Mouse (Mus musculus) stomach, postnatal 0 days (tissue): Measurements from ENCODE around the gene Ahnak2. TPM values are rescaled to one million over a fixed set of nuclear protein-coding genes. Genes with fewer than 3 reads are reported as not detected.

ENCODE experiments used
- ATAC-seq: fragments of 200-750 bp; cut with Nextera tagmentation; 2 replicates; pipeline ENCODE4 v1.8.0; 2017; ENCODE audit not compliant: low FRiP score, low TSS enrichment
- DNase-seq: peaks from one replicate; pipeline ENCODE4 v3.0.0-alpha.2; 2016; ENCODE audit warnings: low spot score
- H3K27ac ChIP-seq: fragments of 300-500 bp; sonication (generic); replicated peaks from 2 replicates; pipeline ENCODE4 v1.5.1; 2014; ENCODE audit warnings: mild to moderate bottlenecking, control low read depth
- H3K27me3 ChIP-seq: fragments of 300-500 bp; sonication (generic); 2 replicates; pipeline ENCODE4 v1.6.1; 2014; ENCODE audit warnings: low read length; ENCODE audit not compliant: control insufficient read depth, insufficient read depth
- H3K36me3 ChIP-seq: fragments of 300-500 bp; sonication (generic); 2 replicates; pipeline ENCODE4 v1.6.1; 2014; ENCODE audit warnings: low read length, mixed read lengths; ENCODE audit not compliant: control insufficient read depth, insufficient read depth
- H3K4me1 ChIP-seq: fragments of 300-500 bp; sonication (generic); replicated peaks from 2 replicates; pipeline ENCODE4 v1.6.1; 2014; ENCODE audit warnings: antibody characterized with exemption; ENCODE audit not compliant: control insufficient read depth, insufficient read depth
- H3K4me2 ChIP-seq: fragments of 300-500 bp; sonication (generic); replicated peaks from 2 replicates; pipeline ENCODE4 v1.6.1; 2014; ENCODE audit warnings: low read depth, mild to moderate bottlenecking, control low read depth, moderate library complexity
- H3K4me3 ChIP-seq: fragments of 300-500 bp; sonication (generic); 2 replicates; pipeline ENCODE4 v1.5.1; 2014; ENCODE audit warnings: low read depth, low read length, control low read depth
- H3K9ac ChIP-seq: fragments of 300-500 bp; sonication (generic); 2 replicates; pipeline ENCODE4 v1.6.1; 2014; ENCODE audit warnings: mild to moderate bottlenecking, low read length, control low read depth, mixed read lengths
- H3K9me3 ChIP-seq: fragments of 300-500 bp; sonication (generic); 2 replicates; pipeline ENCODE4 v1.6.1; 2016; ENCODE audit warnings: low read length; ENCODE audit not compliant: control insufficient read depth
- CTCF ChIP-seq: IDR thresholded peaks from 2 replicates; pipeline ENCODE4 v1.5.1; 2016; ENCODE audit warnings: antibody characterized with exemption, low read depth, mild to moderate bottlenecking, moderate library complexity
- EP300 ChIP-seq: optimal IDR thresholded peaks from 2 replicates; pipeline ENCODE3; 2016; ENCODE audit warnings: antibody characterized with exemption
- WGBS: fragments of 180-500 bp; shearing (Covaris S2); extraction: QIAGEN DNeasy Blood & Tissue Kit; methylation state at CpG from one replicate; pipeline ENCODE4 v1.1.7; 2014; 5-methylcytosine and 5-hydroxymethylcytosine counted together
- microRNA-seq: library from miRNA; unstranded; fragments of <30 nt; microRNA quantifications from one replicate; pipeline ENCODE4, GENCODE M21; 2016
- polyA plus RNA-seq: library from polyadenylated mRNA; unstranded; fragments of >200 nt; fragmentation: Nextera tagmentation; extraction: Ambion mirVana; gene quantifications from 2 replicates; pipeline ENCODE4 v1.2.1, GENCODE M21; 2015

The Ahnak2 gene
- polyA plus RNA-seq, 1 experiment from 2014 or later: 5.4 TPM

- H3K4me2 ChIP-seq: no peak overlapping the region
- H3K9ac ChIP-seq: no peak overlapping the region
- TF ChIP-seq EP300: no peak
- no peak for TF ChIP-seq CTCF
- no peak overlapping the region for H3K27ac ChIP-seq
- H3K4me3 ChIP-seq: no peak overlapping the region
- no peaks in the 10 kb centered on the region for H3K27me3 ChIP-seq
- peaks cover 12% of the 10 kb centered on the region for H3K36me3 ChIP-seq
- DNase-seq (peak; percentile 72), ATAC-seq (no peak)
- H3K9me3 ChIP-seq: no peaks in the 10 kb centered on the region
- H3K4me1 ChIP-seq: peaks cover 4% of the 10 kb centered on the region; the same call in 1 of the 2 replicates
- 49% methylated on average over 8 of the region's 8 CpGs for WGBS
Observed at GRCm38 (mm10) chr12:112727801-112728200, 74.7 kb downstream of the Ahnak2 start.

GRCm38 (mm10) chr12:112724077-112724805 is 78.2 kb downstream of the Ahnak2 start:
- peak; percentile 80 for TF ChIP-seq CTCF
- no peak for TF ChIP-seq EP300
- H3K36me3 ChIP-seq: no peaks in the 10 kb centered on the region
- no peaks in the 10 kb centered on the region for H3K27me3 ChIP-seq
- H3K27ac ChIP-seq: no peak overlapping the region
- peak; percentile 87 for DNase-seq
- ATAC-seq: peak; percentile 41
- H3K4me3 ChIP-seq: no peak overlapping the region
- 73% methylated on average over 11 of the region's 11 CpGs for WGBS
- H3K4me2 ChIP-seq: peak overlapping the region; percentile 25; the same call in 1 of the 2 replicates
- H3K9ac ChIP-seq: no peak overlapping the region
- peaks cover 2% of the 10 kb centered on the region; the same call in 1 of the 2 replicates for H3K4me1 ChIP-seq
- H3K9me3 ChIP-seq: no peaks in the 10 kb centered on the region

- DNase-seq (no peak), ATAC-seq (no peak)
- H3K4me2 ChIP-seq: peak overlapping the region; percentile 94
- H3K4me3 ChIP-seq: peak overlapping the region; percentile 81
- no peaks in the 10 kb centered on the region for H3K36me3 ChIP-seq
- peaks cover 2% of the 10 kb centered on the region; the same call in 1 of the 2 replicates for H3K4me1 ChIP-seq
- H3K9ac ChIP-seq: peak overlapping the region; percentile 90; the same call in 1 of the 2 replicates
- H3K27ac ChIP-seq: peak overlapping the region; percentile 96
- WGBS: 76% methylated on average over 6 of the region's 6 CpGs
- no peaks in the 10 kb centered on the region for H3K9me3 ChIP-seq
- TF ChIP-seq EP300: no peak
- TF ChIP-seq CTCF: no peak
- no peaks in the 10 kb centered on the region for H3K27me3 ChIP-seq
Observed at GRCm38 (mm10) chr12:112723445-112723844, 79.0 kb downstream of the Ahnak2 start.

- no peak for ATAC-seq
- whole genome bisulfite sequencing: 6% methylated on average over 5 of the region's 5 CpGs
- TF ChIP-seq CTCF (no peak), EP300 (no peak)
Observed at GRCm38 (mm10) chr12:112723028-112723330, 79.5 kb downstream of the Ahnak2 start.

GRCm38 (mm10) chr12:112722240-112723027 is 80.0 kb downstream of the Ahnak2 start:
- no peak for TF ChIP-seq EP300
- TF ChIP-seq CTCF: no peak
- peak overlapping the region; percentile 94 for H3K4me2 ChIP-seq
- no peaks in the 10 kb centered on the region for H3K27me3 ChIP-seq
- H3K4me3 ChIP-seq: peak overlapping the region; percentile 81
- H3K36me3 ChIP-seq: no peaks in the 10 kb centered on the region
- peak overlapping the region; percentile 90 for H3K9ac ChIP-seq
- H3K27ac ChIP-seq: peak overlapping the region; percentile 96
- under 1% methylated on average over 31 of the region's 75 CpGs for WGBS
- H3K4me1 ChIP-seq: peaks cover 2% of the 10 kb centered on the region; the same call in 1 of the 2 replicates
- ATAC-seq (peak; percentile 64), DNase-seq (peak; percentile 88)
- H3K9me3 ChIP-seq: no peaks in the 10 kb centered on the region

More at GRCm38 (mm10) chr12:112723028-112723330, 79.5 kb downstream of the Ahnak2 start:
- Histone ChIP-seq H3K4me3 (peak overlapping the region; percentile 81), H3K4me1 (peaks cover 2% of the 10 kb centered on the region; the same call in 1 of the 2 replicates), H3K9me3 (no peaks in the 10 kb centered on the region), H3K9ac (peak overlapping the region; percentile 90), H3K27ac (peak overlapping the region; percentile 96), H3K4me2 (peak overlapping the region; percentile 94), H3K27me3 (no peaks in the 10 kb centered on the region), H3K36me3 (no peaks in the 10 kb centered on the region)
- no peak for DNase-seq

Small RNA genes within 50 kb of the gene (microRNA-seq; reads per million reads assigned to microRNA genes)
- gene Mir6940: not detected

Other genes starting within 250 kb of the Ahnak2 start
- 1.5 and 2.0 TPM in 2 replicates for gene Inf2, start 213.9 kb downstream of the Ahnak2 start, polyA plus RNA-seq
- 4.7 and 6.4 TPM in 2 replicates for gene Adssl1, start 182.6 kb downstream of the Ahnak2 start, polyA plus RNA-seq
- gene Siva1, start 158.0 kb downstream of the Ahnak2 start, polyA plus RNA-seq: 91.5 and 97.1 TPM in 2 replicates
- 84.5 and 98.2 TPM in 2 replicates for gene Akt1, start 127.8 kb downstream of the Ahnak2 start, polyA plus RNA-seq
- gene Zbtb42, start 123.8 kb downstream of the Ahnak2 start, polyA plus RNA-seq: 11.3 and 12.1 TPM in 2 replicates
- 20.7 and 21.2 TPM in 2 replicates for gene Cep170b, start 82.2 kb downstream of the Ahnak2 start, polyA plus RNA-seq
- 9.6 and 9.8 TPM in 2 replicates for gene Pld4, start 42.0 kb downstream of the Ahnak2 start, polyA plus RNA-seq
- 6.8 and 7.0 TPM in 2 replicates for gene Clba1, start 6.3 kb upstream of the Ahnak2 start, polyA plus RNA-seq
- gene Cdca4, start 26.8 kb upstream of the Ahnak2 start, polyA plus RNA-seq: 37.5 and 41.6 TPM in 2 replicates
- 0.10 and 0.11 TPM in 2 replicates for gene Gpr132, start 65.6 kb upstream of the Ahnak2 start, polyA plus RNA-seq
- gene Jag2, start 127.1 kb upstream of the Ahnak2 start, polyA plus RNA-seq: 3.2 and 4.5 TPM in 2 replicates
- gene Nudt14, start 139.5 kb upstream of the Ahnak2 start, polyA plus RNA-seq: 78.6 and 82.7 TPM in 2 replicates
- 17.1 and 19.7 TPM in 2 replicates for gene Btbd6, start 173.8 kb upstream of the Ahnak2 start, polyA plus RNA-seq
- gene Brf1, start 198.0 kb upstream of the Ahnak2 start, polyA plus RNA-seq: 22.3 and 27.6 TPM in 2 replicates
- 4.1 and 5.1 TPM in 2 replicates for gene Pacs2, start 211.9 kb upstream of the Ahnak2 start, polyA plus RNA-seq